Mouse (Mus musculus): ENCODE results near the gene Slco3a1.

Gene Slco3a1

DNA sequence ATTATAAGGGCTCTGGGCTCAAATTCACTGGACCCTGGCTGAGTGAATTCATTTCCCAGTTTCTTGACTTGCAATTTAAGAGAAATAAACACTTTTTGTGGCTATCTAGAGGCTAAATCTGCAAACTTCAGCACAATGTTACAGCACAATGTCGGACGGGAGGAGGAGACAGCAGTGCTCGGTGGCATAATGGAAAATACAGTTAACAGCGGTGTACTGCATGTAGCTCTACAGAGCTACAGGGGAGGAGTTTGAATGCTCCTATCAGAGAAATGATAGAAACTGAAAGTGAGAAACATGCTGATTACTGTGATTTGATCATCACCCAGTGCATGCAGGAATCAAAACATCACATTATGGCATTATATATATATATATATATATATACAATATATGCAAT, 68.5 kb downstream of the Slco3a1 start:
- DNase-seq (ENCODE audit: low spot score): no peak

DNA sequence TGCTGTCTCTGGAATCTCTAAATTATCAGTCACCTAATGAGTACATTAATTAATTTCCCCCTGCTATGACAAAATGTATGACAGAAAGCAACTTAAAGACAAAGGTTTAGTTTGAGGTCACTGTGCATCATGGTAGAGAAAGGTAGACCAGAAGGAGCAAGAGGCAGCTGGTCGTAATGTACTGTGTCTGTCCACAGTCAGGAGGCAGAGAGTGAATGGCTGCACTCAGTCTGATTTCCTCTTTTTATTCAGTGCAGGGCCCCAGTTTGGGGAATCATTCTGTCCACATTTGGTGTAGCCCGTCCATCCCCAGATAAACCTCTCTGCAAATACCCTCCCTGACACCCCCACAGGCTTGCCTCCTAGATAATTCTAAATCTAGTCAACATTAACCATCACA, 68.9 kb downstream of the Slco3a1 start:
- DNase-seq (ENCODE audit: low spot score): no peak

DNA sequence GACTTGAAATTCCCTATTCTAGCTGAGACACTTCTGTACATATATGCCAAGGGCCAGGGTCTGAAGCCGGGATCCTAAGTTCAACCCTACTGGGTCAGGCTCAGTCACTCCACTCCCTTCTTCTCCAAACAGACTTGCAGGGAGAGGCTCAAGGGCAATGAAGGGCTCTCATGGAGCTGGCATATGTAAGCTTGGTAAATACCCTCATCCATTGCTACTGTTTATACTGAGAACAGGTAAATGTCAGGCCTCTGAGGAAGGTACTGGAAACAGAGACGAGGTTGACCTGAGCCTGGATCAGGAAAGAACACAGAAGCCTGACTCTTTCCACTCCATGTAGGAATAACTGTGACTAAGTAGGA, 70.6 kb downstream of the Slco3a1 start:
- no peak for DNase-seq (ENCODE audit: low spot score)

DNA sequence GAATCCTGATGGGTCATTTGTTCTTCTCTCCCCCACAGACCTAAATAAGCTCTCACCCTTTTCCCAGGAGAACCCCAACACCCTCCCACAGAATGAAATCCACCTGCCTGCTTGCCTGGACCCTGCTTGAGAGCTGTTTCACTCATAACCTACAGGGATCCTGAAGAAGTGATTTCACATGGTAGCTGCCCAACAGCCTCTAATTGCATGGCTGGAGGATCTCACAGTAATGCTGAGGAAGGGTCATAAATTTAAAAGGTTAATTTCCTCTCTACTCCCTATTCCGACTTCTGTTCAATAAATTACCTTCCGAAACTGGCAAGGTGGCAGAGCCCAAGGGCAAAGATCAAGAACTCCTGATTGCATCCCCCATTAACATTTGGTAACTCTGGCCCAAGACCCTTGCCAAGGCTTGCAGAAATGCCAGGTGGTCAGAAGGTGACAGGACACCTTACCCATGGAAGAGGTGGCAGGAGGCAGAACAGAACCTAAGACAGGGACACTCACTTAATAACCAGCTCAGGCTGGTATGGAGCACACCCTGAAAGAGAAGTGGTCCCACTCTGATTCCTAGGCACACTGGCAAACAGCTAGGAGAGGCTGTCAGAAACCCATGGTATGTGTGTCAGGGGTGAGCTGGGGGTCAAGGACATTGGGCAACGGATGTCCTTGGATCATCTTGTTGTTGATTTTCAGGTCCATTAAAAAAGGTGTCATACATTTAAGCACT, 71.1 kb downstream of the Slco3a1 start:
- DNase-seq (ENCODE audit: low spot score): no peak

DNA sequence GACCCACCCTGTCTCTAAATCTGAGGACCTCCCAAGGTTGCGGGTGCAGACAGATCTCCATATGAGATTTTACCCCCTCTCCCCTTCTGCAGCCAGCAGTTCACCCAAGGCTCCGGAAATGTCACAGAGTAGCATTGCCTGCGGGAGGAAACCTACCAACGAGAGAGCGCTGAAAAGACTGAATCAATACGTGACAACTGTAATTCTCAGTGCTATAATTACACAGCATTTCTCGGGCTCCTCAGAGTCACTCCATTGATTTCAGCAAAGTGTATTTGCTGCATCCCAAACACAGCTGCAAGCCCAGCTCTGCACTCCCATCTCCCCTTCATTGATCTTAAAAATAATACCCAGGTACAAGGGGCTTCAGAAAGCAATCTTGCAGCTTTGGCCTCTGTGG, 82.8 kb downstream of the Slco3a1 start:
- DNase-seq (ENCODE audit: low spot score): no peak

DNA sequence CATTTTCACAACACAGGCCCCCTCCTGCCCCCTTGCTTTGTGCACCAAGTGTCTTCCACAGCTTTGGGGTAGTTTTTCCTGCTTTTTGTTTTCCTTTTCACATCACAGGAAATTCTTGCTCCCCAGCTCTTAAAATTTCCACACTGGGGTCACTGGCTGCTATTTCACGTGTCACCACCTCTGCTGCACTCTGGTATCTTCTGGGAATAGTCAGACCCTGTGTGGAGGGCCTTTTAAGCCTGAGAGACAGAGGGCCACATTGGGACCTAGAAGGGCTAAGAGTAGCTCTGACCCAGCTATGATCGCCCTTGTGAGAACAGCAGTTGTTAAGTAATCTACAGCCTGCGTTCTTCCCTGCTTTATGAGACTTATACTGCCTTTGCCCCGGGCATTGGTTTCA, 87.7 kb downstream of the Slco3a1 start:
- no peak for DNase-seq (ENCODE audit: low spot score)

DNA sequence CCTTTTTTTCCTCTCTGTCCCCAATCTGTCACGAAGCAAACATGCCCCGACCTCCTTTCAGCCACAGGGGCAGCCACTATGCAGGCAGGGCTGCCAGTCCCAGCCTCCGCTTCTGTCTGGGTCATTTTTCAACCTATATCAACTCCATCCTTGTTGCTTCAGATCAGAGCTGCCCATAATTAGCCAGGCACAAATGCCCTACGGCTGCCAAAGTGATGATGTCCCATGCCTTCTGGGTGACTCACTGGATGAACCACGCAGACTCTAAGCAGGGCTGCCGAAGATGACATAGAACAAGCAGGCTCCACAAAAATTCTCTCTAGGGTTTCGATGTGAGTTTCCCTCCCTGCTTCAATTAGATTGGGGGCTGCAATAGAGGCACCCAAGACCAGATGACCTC, 89.9 kb downstream of the Slco3a1 start:
- no peak for DNase-seq (ENCODE audit: low spot score)

DNA sequence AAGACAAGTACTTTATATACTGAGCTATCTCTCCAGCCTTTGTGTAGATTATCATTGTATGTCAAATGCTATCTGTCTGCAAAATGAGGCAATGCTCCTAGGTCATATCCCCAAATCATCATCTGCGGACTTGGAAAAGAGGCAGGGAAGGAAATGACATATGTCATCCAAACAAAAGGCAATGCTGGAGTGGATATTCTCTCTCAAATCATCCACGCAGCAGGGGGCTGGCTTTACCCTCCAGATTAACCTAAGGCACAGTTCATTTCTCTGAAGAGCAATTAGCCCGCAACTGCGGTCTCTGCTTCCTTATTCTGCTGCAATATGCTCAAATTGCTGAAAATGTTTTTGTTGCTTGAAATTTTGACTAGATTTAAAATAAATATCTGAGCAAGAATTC, 92.1 kb downstream of the Slco3a1 start:
- DNase-seq (ENCODE audit: low spot score): no peak

DNA sequence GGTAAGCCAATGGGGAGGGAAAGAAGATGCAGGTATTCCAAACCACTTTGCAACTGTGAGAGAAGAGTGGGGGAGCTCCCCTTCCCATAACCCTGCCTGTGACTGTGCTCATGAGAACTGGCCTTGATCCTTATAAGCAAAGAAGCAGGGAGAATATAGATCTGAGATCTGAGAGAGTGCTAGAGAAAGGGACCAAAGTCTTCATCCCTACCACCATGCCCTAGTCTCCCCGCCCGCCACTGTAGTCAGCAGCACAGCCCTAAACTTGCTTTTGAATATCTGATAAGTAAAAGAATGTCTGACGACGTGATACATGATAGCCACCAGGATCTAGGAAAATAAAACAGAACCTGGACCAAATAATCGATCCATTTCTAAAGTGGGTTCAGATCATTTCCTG, 92.8 kb downstream of the Slco3a1 start:
- DNase-seq (ENCODE audit: low spot score): no peak

DNA sequence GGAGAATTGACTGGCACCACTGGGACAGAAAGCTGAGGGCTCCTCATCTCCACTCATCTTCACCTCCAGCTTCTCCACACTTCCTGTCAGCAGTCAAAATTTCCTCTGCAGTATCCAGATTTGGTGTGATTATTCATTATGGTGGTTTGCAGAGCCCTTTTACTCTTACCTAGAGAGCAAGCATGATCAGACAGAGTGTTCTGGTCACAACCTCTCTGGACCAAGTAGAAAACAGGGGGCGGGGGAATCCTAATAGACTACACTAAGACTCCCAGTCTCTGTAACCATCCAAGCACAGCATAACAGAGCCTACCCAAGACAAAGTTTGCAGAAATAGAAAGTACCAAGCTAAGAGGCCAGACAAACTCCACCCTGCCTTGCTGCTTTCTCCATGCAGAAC, 93.4 kb downstream of the Slco3a1 start:
- DNase-seq (ENCODE audit: low spot score): no peak

DNA sequence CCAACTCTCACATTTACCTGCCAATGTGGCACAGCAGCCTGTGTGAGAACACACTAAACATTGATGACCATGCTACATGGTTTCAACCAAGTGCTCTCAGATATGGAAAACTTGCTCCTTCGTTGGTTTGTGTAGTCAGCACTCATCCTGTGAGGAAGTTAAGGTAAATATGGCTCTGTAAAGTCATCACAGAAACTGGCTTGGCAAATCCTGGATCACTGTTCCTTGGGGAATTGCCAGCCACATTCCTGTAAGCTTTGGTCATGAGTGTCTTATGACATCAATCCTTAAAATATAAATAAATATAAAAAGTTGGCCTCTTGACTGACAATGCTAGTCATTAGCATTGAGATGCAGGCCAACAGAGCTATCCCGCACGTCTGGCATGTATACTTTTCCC, 94.8 kb downstream of the Slco3a1 start:
- DNase-seq (ENCODE audit: low spot score): no peak

DNA sequence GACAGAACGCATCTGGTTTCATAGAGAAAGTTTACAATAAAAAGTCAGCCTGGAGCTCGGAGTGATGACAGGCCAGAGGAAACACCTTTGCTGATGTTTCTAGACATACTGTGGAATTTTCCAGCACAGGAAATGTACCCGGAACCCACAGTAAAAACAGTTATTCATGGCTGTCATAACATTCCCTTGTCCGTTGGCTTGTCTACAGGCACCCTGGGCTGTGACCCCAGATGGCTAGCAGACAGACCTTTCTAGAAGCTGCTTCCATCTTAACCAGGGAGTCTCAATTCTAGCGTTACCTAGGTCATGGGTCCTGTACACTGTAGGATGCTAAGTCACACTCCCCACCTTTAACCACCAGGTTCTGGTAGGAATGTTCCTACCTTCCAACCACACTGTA, 95.3 kb downstream of the Slco3a1 start:
- no peak for DNase-seq (ENCODE audit: low spot score)

DNA sequence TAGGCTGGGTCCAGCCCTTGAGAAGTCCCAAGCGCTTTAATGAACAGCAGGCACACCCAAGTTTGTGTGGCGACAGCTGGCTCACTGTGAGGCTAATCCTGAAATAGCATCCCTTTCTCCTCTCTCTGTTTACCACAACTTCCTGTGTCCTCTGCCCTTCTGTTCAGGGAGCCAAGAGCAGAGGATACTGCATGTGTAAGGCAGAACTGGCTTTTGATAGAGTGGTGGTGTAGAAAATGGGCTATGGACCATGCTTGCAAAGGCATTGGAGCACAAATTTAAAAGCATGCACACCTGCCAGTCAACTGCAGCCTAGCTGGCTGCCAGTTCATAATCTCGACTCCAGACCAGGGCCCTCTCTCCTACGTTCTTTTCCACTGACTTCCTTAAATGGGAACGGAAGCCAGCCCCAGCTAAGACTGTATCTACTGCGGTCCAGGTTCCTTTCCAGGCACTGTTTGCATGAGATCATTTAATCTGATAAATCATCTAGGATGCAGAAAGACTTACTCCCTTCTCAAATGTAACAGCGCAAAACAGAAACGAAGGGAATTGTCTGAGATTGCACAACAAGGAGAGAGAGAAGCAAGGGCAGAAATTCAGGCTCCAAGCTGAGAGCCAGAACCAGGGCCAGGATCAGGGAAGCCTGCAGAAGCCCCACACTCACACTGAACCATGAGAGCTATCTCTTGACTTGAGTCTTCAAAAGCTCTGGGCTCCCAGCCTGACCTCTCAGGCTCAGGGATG, 95.9 kb downstream of the Slco3a1 start:
- no peak for DNase-seq (ENCODE audit: low spot score)

DNA sequence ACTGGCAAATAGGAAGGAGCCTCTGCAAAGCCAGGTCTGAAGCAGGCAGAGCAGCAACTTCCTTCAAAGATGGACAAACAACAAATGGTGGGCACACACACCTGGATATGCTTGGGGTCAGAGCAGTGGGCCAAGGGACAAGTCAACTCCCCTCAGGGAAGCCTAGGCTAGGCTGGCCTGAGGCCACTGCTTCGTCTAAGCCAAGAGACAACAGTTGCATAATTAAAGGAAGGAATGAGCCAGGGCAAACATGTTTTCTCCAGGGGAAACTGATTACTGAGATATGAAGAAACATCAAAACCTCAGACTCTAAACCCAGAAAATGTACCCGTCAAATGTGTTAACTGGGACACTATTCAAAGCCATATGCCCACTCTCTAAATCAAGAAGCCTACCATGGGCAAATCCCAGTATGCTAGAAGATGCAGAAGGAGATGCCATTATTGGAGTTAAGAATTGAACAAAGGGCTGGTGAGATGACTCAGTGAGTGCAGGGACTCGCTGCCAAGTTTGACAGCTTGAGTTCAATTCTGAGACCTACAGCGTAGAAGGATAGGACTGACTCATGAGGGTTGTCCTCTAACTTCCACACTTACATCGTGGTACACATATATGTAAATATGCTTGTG, 97.1 kb downstream of the Slco3a1 start:
- DNase-seq (ENCODE audit: low spot score): no peak

DNA sequence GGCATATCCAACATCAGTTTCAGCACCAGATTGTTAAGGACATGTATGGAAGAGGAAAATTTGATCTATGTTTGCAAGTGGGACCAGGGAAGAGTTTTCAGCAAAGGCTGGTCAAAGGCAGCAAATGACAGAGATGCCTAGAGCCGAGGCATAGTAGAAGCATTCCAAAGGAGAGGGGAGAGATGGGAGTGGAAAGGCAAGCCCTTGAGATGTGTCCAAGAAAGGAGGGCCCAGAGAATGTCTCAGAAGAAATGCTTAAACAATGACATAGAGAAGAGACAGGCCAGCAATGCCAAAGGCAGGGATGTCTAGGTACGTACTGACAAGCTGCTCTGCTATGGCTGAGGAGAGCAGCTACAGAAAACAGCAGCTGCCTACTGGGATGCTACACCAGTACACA, 97.8 kb downstream of the Slco3a1 start:
- DNase-seq (ENCODE audit: low spot score): no peak

DNA sequence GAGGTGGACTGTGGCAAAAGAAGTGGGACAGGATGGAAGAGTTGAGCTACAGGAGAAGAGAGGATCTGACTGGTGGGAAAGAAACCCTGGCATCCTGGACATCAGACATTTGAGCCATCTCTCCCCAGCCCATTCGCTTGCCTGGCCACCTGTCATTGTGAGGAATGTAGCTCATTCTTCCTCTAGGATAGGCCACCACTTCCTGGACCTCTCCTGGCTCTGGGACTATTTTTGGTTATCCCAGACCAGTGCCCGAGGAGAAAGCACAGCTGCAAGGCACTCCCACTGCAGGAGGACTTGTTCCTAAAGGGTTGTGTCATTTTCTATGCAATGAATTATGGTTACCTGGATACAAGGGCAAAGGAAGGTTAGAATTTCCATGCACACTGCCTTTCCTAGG, 103.5 kb downstream of the Slco3a1 start:
- no peak for DNase-seq (ENCODE audit: low spot score)

DNA sequence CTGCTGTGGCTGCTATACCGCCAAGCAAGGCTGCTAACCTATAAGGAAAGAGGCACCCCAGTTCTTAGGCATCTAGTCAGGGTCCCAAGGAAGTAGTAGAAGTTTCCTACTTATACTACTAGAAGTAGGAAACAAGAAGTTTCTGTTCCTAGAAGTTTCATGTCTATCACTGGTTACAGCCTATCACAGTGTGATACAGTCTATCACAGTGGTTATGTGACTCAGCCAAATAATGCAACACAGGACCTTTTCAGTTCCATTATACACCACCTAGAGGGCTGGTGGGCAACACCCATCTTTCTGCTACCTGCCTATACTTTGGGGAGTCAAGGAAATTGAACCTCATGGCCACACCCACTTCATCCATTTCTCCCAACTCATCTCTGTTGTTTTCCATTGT, 104.8 kb downstream of the Slco3a1 start:
- no peak for DNase-seq (ENCODE audit: low spot score)

DNA sequence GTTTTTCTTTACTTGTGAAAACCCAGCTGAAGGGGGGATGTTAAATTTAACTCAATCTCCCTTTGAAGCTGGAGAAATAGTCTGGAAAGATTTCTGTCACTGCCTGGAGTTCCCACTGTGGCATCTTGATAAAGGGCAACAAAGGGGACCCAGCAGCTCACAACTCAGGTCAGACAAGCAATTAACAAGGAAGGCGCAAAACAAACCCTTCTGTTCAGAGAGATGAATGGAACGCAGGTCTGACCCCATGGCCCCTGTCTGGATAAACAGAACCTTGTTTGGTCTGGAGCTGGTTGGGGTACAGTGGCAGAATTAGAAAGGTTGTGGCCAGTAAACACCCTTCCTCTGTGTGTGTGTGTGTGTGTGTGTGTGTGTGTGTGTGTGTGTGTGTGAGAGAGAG, 106.8 kb downstream of the Slco3a1 start:
- DNase-seq (ENCODE audit: low spot score): no peak

DNA sequence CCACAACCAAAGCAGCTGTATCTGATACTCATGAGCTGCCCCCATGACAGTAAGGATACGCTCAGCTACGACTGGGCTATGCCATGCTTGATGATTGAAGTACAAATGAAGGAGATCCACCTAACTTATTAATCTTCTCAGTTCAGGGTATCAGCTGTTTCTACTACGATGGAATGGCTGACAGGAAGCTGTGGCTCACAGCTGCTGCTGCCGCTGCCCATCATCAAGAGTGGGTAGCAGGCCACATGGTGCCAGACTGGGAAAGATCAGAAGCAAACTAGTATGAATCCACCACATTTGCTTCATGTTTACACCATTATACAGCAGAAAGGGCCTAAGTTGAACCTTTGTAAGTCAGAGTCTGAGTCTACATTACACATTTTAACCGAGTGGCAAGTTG, 109.4 kb downstream of the Slco3a1 start:
- no peak for DNase-seq (ENCODE audit: low spot score)

DNA sequence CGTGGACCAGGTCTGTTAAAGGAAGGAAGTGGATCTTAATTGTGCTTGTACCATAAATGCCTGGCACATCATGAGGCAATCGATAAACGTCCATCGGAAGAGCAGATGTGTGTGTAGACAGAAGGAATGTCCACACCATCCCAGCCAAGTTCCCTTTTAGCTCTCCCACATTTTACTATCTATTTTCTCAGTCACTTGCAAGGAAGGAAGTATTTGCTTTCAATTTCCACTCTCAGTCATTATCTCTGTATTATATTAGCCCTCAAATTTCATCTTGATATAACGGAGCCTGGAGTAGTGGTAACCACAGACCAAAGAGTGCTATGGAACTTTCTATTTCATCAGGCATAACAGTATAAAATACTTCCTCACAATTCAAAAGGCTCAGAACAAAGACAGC, 112.2 kb downstream of the Slco3a1 start:
- DNase-seq (ENCODE audit: low spot score): no peak

DNA sequence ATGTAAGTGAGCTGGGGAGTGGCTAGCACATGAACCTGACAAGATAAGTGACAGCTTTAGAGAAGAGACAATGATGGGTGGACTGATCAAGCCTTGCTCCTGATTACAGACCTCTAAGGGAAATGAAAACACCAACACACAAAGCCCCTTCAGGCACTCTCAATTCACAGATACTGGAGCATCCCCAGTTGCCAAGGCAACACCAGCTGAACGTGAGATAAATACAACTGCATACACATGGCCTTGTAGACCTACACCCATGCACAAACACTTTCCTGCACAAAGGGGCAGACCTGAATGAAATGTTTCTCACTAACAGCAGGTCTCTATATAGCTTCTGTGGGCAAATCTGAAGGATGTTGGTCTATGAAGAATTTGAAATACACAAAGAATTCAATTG, 117.0 kb downstream of the Slco3a1 start:
- no peak for DNase-seq (ENCODE audit: low spot score)

DNA sequence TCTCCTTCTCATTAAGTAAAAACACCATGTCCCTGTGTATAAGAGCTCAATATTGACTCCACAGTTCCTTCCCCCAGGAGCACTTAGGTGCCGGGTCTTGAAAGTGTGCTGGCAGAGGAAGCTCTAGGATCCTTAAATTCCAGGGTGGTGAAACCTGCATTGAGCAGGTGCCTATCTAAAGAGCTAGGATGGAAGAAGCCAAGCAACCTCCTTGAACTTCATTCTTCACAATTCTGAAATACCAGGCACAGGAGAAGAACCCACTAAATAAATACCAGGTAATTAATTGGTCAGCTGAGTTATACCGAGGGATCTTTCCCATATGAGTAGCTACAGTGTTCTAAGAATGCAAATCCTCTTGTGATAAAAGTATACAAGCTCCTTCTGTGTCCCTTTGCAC, 117.9 kb downstream of the Slco3a1 start:
- DNase-seq (ENCODE audit: low spot score): no peak

DNA sequence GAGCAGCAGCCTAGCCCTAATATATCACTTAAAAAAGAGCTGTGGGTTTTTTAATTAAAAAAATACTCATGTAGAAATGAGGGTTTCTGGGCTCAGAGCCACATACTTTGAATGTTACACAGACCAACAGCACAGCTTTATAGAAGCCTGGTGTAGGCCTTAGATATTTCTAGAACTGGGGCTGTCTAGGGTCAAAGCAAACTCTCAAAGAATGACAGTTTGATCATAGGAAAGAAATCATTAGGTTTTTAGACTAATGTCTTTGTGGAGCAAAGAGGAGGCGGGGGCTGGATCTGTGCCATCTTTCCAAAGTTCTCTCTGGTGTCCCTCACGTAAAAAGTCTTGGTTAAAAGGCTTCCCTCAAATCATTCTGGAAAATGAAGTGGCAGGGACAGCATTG, 121.6 kb downstream of the Slco3a1 start:
- DNase-seq (ENCODE audit: low spot score): no peak

DNA sequence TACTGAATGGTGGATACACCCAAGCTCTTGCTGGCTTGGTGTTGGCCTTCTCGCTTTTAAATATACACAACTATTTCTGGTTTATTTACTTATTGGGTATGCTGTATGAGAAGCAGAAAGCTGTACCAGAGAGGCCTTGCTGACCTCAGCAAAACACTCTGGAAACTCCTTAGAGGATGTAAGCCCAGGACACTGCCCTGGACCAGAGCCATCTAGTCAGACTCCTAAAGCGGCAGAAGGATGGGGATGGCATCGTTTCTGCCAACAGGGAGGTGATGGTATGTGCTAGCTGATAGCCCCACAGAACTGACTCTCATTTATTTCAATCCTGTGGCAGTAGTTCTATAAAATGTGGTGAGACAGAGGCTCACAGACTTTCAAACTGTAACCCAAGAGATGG, 125.3 kb downstream of the Slco3a1 start:
- no peak for DNase-seq (ENCODE audit: low spot score)
